Mouse (Mus musculus): ENCODE results near the gene 4930442H23Rik. TPM values are rescaled to one million over a fixed set of nuclear protein-coding genes. Genes with fewer than 3 reads are reported as not detected.
"Not testable (repeated sequence)": the region's sequence is repeated elsewhere in the genome, so short reads cannot be mapped to it uniquely, and the experiment has no call there.

Gene 4930442H23Rik
- not detected in 2 replicates for polyA plus RNA-seq (2014; fragmentation: Nextera tagmentation; extraction: Ambion mirVana)

DNA sequence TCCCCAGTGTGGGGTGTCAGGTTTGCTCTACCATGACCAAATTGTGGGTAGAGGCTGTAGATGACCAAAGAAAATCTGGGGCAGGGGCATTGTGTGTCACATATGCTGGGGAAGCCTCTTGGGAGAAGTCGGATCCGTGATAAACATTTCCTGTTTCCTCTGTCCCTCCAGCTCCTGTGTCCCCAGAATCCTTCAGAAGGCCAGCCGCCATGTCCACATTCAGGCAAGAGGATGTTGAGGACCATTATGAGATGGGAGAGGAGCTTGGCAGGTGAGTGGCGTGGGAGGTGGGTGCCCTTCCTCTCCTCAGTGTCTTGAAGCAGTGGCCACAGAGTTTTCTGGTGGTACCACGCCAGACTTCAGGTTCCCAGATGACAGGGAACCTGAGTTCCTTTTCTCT lies at the start of gene 4930442H23Rik:
Gene 4930442H23Rik (minus strand): TSS at position 45 of the 400 bp plus-strand sequence.
- H3K36me3 ChIP-seq (ENCODE audit: control insufficient read depth, insufficient read depth, low read length), result peaks cover 32% of the 10 kb centered on the region
- peaks cover 11% of the 10 kb centered on the region for H3K4me1 ChIP-seq (replicated peaks; ENCODE audit: control insufficient read depth, insufficient read depth, low read length)
- 88% methylated on average over 5 of the region's 5 CpGs for WGBS
- H3K9ac ChIP-seq (ENCODE audit: low read length), result peak within 1 kb of the TSS; percentile 69
- H3K4me2 ChIP-seq (ENCODE audit: low read depth, low read length, severe bottlenecking), result peak within 1 kb of the TSS; percentile 68
- no peak for ATAC-seq (replicated peaks; ENCODE audit: low FRiP score)
- no peaks in the 10 kb centered on the region for H3K27me3 ChIP-seq (ENCODE audit: control insufficient read depth, insufficient read depth, low read length)
- peak within 1 kb of the TSS; percentile 66 for H3K4me3 ChIP-seq (ENCODE audit: low read depth, low read length)
- no peak for DNase-seq (ENCODE audit: low spot score)
- no peaks in the 10 kb centered on the region for H3K9me3 ChIP-seq (ENCODE audit: control insufficient read depth, low read length)
- H3K27ac ChIP-seq (ENCODE audit: low read depth, low read length), result peak within 1 kb of the TSS; percentile 59

DNA sequence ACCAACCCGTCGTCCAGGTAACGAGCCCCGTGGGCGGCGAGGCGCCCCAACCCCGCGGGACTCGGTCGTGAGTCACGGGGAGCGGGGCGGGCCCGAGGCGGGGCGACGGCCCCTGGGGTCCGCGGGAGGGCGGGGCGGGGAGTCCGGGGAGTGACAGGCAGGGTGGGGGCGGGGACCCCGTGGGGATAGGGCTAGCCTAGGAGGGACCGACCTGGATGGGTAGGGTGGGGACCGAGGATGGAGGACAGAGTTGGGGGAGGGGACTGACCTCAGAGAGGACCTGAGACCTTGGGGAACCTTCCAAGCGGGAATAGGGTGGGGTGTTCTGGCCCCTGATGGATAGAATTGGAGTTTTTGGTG lies 49.6 kb upstream of the 4930442H23Rik start:
- peak overlapping the region; percentile 56 for H3K4me2 ChIP-seq (ENCODE audit: low read depth, low read length, severe bottlenecking)
- ATAC-seq (replicated peaks; ENCODE audit: low FRiP score), result peak; percentile 69
- H3K27ac ChIP-seq (ENCODE audit: low read depth, low read length), result no peak overlapping the region
- peak overlapping the region; percentile 75 for H3K4me3 ChIP-seq (ENCODE audit: low read depth, low read length)
- H3K4me1 ChIP-seq (replicated peaks; ENCODE audit: control insufficient read depth, insufficient read depth, low read length), result peaks cover 7% of the 10 kb centered on the region; the same call in 1 of the 2 replicates
- DNase-seq (ENCODE audit: low spot score), result no peak
- no peaks in the 10 kb centered on the region; the same call in 1 of the 2 replicates for H3K27me3 ChIP-seq (ENCODE audit: control insufficient read depth, insufficient read depth, low read length)
- peak overlapping the region; percentile 78 for H3K9ac ChIP-seq (ENCODE audit: low read length)
- no peaks in the 10 kb centered on the region for H3K36me3 ChIP-seq (ENCODE audit: control insufficient read depth, insufficient read depth, low read length)
- no peaks in the 10 kb centered on the region for H3K9me3 ChIP-seq (ENCODE audit: control insufficient read depth, low read length)
- 2% methylated on average over 28 of the region's 28 CpGs for WGBS

DNA sequence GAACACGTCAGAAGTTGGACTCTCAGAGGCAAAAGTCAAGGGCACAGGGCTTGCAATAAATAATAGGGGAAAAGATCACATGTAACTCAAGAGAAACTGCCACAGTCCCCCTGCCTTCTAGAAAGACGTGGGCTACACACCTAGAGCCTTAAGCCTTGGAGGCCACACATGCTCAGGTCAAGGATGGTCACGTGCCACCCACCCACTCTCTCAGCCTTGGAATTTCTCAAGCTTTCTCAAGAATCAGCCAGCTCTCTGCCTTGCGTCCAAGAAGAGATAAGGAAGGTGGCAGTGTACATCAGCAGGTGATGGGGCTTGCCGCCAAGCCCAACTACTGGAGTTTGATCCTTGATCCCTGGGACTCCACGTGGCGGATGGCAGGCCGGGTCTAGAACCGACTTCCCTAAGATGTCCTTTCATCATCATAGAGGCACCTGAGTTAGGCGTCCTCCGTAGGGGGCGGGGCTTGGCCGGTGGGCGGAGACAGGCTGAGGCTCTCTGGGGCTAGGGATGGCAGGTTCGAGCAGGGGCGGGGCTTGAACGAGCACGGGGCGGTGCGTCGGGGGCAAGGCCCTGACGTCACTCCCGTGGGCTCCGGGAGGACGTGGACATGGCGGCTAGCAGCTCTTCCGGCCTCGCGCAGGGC lies 49.1 kb upstream of the 4930442H23Rik start, which contains the start of gene Zfr2:
Gene Zfr2 (plus strand): TSS at position 576 of the 646 bp plus-strand sequence.
- Histone ChIP-seq H3K27ac (ENCODE audit: low read depth, low read length) (no peak within 1 kb of the TSS), H3K4me3 (ENCODE audit: low read depth, low read length) (peak within 1 kb of the TSS; percentile 75), H3K36me3 (ENCODE audit: control insufficient read depth, insufficient read depth, low read length) (no peaks in the 10 kb centered on the region), H3K9ac (ENCODE audit: low read length) (peak within 1 kb of the TSS; percentile 78), H3K9me3 (ENCODE audit: control insufficient read depth, low read length) (no peaks in the 10 kb centered on the region), H3K27me3 (ENCODE audit: control insufficient read depth, insufficient read depth, low read length) (no peaks in the 10 kb centered on the region; the same call in 1 of the 2 replicates), H3K4me1 (replicated peaks; ENCODE audit: control insufficient read depth, insufficient read depth, low read length) (peaks cover 7% of the 10 kb centered on the region; the same call in 1 of the 2 replicates), H3K4me2 (ENCODE audit: low read depth, low read length, severe bottlenecking) (peak within 1 kb of the TSS; percentile 56)
- peak; percentile 93 for DNase-seq (ENCODE audit: low spot score)
- 8% methylated on average over 29 of the region's 29 CpGs for WGBS
- ATAC-seq (replicated peaks; ENCODE audit: low FRiP score), result peak; percentile 79

DNA sequence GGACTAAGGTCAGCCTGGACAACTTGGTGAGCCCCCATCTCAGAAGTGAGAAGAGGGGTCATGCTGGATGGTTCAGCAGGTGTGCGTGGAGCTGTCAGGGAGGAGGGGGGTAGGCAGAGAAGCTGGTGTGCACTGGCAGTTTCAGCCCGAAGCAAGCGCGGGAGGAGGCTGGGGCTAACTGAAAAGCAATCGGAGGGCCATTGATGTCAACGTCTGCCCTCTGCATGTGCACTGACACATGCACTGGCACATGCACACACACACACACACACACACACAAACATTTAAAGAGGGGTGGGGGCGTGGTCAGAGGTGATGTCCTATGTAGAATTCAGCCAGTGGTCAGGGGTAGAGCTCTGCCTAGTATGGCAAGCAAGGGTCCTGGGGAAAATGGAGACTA lies 47.8 kb upstream of the 4930442H23Rik start:
- Histone ChIP-seq H3K27ac (ENCODE audit: low read depth, low read length) (no peak overlapping the region), H3K36me3 (ENCODE audit: control insufficient read depth, insufficient read depth, low read length) (no peaks in the 10 kb centered on the region), H3K27me3 (ENCODE audit: control insufficient read depth, insufficient read depth, low read length) (no peaks in the 10 kb centered on the region; the same call in 1 of the 2 replicates), H3K4me1 (replicated peaks; ENCODE audit: control insufficient read depth, insufficient read depth, low read length) (peaks cover 7% of the 10 kb centered on the region; the same call in 1 of the 2 replicates), H3K4me2 (ENCODE audit: low read depth, low read length, severe bottlenecking) (peak overlapping the region; percentile 53; the same call in 1 of the 2 replicates), H3K9me3 (ENCODE audit: control insufficient read depth, low read length) (no peaks in the 10 kb centered on the region), H3K9ac (ENCODE audit: low read length) (0 out of 2 replicates have a peak overlapping the region, but pooled peaks have one; percentile 12), H3K4me3 (ENCODE audit: low read depth, low read length) (no peak overlapping the region; the same call in 1 of the 2 replicates)
- no peak for DNase-seq (ENCODE audit: low spot score)
- 0 out of 2 replicates have a peak, but pooled peaks have one; percentile 4 for ATAC-seq (replicated peaks; ENCODE audit: low FRiP score)
- WGBS, result 45% methylated on average over 7 of the region's 7 CpGs

DNA sequence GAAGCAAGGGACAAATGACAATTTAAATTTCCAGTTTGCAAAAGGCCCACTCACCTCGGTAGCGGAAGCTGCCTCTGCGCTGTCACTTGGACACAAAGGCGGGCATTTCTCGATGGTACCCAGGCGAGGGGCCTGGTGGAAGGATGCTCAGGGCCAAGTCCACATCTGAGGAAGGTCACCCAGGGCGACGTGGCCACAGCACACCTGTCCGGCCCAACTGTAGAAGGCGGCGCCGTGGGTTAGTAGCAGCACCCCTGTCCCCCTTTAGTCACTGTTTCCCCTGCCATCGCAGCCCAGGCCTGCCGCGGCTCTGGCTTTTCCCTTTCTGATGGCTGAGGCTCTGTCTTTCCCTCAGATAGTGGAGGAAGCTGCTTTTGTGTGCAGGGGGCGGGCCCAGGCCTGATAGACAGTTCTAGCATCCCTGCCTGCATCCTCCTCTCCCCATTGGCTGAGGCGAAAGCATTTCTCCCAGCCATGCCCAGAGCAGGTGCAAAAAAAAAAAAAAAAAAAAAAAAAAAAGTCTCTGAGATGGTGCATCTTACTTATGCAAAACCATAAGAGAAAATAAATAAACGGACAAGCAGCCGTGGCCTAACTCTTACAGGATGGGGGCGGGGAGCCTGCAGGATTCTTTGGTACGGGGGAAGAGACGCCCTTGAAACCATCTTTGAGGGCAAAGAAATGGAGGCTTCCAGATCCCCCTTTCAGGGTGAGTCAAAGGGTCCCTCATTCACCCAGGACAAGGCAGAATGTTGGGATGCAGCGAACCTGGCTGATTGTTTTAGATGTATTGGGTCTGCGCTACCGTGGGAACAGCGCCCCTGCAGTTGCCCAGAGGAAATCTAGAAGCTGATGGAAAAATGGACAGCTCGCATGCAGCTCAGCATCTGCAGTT lies 47.0 kb upstream of the 4930442H23Rik start, which contains the start of gene Atcay:
Gene Atcay (minus strand): TSS at position 396 of the 895 bp plus-strand sequence.
- no peaks in the 10 kb centered on the region for H3K36me3 ChIP-seq (ENCODE audit: control insufficient read depth, insufficient read depth, low read length)
- no peaks in the 10 kb centered on the region for H3K9me3 ChIP-seq (ENCODE audit: control insufficient read depth, low read length)
- ATAC-seq (replicated peaks; ENCODE audit: low FRiP score) (peak; percentile 81), DNase-seq (ENCODE audit: low spot score) (peak; percentile 74)
- peak within 1 kb of the TSS; percentile 53 for H3K4me2 ChIP-seq (ENCODE audit: low read depth, low read length, severe bottlenecking)
- H3K27me3 ChIP-seq (ENCODE audit: control insufficient read depth, insufficient read depth, low read length), result no peaks in the 10 kb centered on the region; the same call in 1 of the 2 replicates
- peak within 1 kb of the TSS; percentile 41 for H3K4me3 ChIP-seq (ENCODE audit: low read depth, low read length)
- H3K9ac ChIP-seq (ENCODE audit: low read length), result peak within 1 kb of the TSS; percentile 70
- H3K27ac ChIP-seq (ENCODE audit: low read depth, low read length), result peak within 1 kb of the TSS; percentile 50; the same call in 1 of the 2 replicates
- WGBS, result 2% methylated on average over 27 of the region's 27 CpGs
- H3K4me1 ChIP-seq (replicated peaks; ENCODE audit: control insufficient read depth, insufficient read depth, low read length), result peaks cover 7% of the 10 kb centered on the region; the same call in 1 of the 2 replicates

DNA sequence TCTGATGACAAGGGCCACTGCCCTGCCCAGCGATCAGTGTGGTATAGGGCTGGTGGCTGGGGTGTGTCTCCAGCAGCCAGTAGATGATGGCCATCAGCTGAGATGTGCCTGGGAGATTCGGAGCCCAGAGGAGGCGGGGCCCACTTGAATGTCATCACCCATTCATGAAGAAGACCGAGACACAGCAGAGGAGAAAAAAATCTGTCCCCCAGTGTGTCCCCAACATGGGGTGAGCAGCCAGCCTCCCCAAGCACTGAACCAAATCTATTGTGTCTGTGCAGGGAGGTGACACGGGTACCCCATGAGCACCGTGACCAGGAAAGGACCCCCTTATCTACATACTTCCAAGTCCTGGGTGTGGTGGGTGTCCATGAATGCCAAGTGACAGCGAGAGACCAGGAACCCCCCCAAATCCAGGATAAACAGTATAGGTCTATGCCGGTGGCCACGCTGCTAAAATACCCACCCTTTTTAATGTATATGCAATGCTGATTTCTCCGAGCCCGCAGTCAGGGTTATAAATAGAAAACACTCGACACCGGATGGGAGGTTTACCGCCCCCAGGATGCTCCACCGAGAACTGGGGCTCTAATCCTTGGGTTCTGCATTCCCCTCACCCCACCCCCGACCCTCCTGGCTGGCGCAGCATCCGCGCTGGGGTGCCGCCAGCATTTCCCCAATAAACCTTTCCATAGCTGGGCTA lies 46.2 kb upstream of the 4930442H23Rik start:
- no peaks in the 10 kb centered on the region; the same call in 1 of the 2 replicates for H3K27me3 ChIP-seq (ENCODE audit: control insufficient read depth, insufficient read depth, low read length)
- ATAC-seq (replicated peaks; ENCODE audit: low FRiP score), result no peak

DNA sequence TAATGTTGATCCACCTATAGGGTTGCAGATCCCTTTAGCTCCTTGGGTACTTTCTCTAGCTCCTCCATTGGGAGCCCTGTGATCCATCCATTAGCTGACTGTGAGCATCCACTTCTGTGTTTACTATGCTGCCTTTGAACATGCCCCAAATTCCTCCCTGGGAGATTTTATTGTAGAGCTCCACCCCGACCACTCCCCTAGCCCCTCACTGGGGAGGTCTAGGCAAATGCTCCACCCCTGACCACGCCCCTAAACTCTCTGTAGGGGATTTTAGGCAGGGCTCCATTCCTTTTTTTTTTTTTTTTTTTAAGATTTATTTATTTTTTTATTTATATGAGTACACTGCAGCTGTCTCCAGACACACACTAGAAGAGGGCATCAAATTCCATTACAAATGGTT lies 40.1 kb upstream of the 4930442H23Rik start:
- H3K36me3 ChIP-seq (ENCODE audit: control insufficient read depth, insufficient read depth, low read length); ATAC-seq (replicated peaks; ENCODE audit: low FRiP score); H3K4me2 ChIP-seq (ENCODE audit: low read depth, low read length, severe bottlenecking); H3K4me3 ChIP-seq (ENCODE audit: low read depth, low read length); H3K9me3 ChIP-seq (ENCODE audit: control insufficient read depth, low read length); H3K9ac ChIP-seq (ENCODE audit: low read length); H3K4me1 ChIP-seq (replicated peaks; ENCODE audit: control insufficient read depth, insufficient read depth, low read length); H3K27ac ChIP-seq (ENCODE audit: low read depth, low read length); DNase-seq (ENCODE audit: low spot score); H3K27me3 ChIP-seq (ENCODE audit: control insufficient read depth, insufficient read depth, low read length): not testable (repeated sequence)
- 69% methylated on average over 2 of the region's 2 CpGs for WGBS

More for the DNA sequence above, 46.2 kb upstream of the 4930442H23Rik start:
- 13% methylated on average over 20 of the region's 20 CpGs for WGBS
- H3K4me3 ChIP-seq (ENCODE audit: low read depth, low read length), result peak overlapping the region; percentile 41
- H3K4me1 ChIP-seq (replicated peaks; ENCODE audit: control insufficient read depth, insufficient read depth, low read length), result peaks cover 7% of the 10 kb centered on the region; the same call in 1 of the 2 replicates
- peak overlapping the region; percentile 70 for H3K9ac ChIP-seq (ENCODE audit: low read length)
- no peak for DNase-seq (ENCODE audit: low spot score)
- peak overlapping the region; percentile 53 for H3K4me2 ChIP-seq (ENCODE audit: low read depth, low read length, severe bottlenecking)
- no peak overlapping the region for H3K27ac ChIP-seq (ENCODE audit: low read depth, low read length)
- H3K9me3 ChIP-seq (ENCODE audit: control insufficient read depth, low read length), result no peaks in the 10 kb centered on the region
- H3K36me3 ChIP-seq (ENCODE audit: control insufficient read depth, insufficient read depth, low read length), result no peaks in the 10 kb centered on the region

Data from forebrain, embryonic 11.5 days (tissue).